Mouse (Mus musculus): Measurements from ENCODE around the gene Capzb.

GRCm38 (mm10) chr4:139335507-139335906, 142.8 kb downstream of the Capzb start:
- TF ChIP-seq CTCF (IDR thresholded peaks at IDR 0.05) (no peak), EP300 (IDR thresholded peaks at IDR 0.05) (no peak)

All from lung, postnatal 0 days (tissue).